Mouse (Mus musculus) layer of hippocampus, adult 18-20 months (tissue): ENCODE measurements around the gene Tpp1. TPM values are rescaled to one million over a fixed set of nuclear protein-coding genes. Genes with fewer than 3 reads are reported as not detected.
"Not testable (repeated sequence)": the region's sequence is repeated elsewhere in the genome, so short reads cannot be mapped to it uniquely, and the experiment has no call there.

Experiments
- DNase-seq, 2 experiments: peaks; one replicate each; pipeline ENCODE4 v3.0.0; 2022; ENCODE audit warnings: low spot score in 2 of 2
- total RNA-seq, 2 experiments: library from RNA; stranded (reverse); gene quantifications; 2 replicates each; pipeline ENCODE4 v1.2.3; 2021

The Tpp1 gene
- total RNA-seq, 2 experiments from 2014 or later, result 59.2 to 65.2 TPM

DNA sequence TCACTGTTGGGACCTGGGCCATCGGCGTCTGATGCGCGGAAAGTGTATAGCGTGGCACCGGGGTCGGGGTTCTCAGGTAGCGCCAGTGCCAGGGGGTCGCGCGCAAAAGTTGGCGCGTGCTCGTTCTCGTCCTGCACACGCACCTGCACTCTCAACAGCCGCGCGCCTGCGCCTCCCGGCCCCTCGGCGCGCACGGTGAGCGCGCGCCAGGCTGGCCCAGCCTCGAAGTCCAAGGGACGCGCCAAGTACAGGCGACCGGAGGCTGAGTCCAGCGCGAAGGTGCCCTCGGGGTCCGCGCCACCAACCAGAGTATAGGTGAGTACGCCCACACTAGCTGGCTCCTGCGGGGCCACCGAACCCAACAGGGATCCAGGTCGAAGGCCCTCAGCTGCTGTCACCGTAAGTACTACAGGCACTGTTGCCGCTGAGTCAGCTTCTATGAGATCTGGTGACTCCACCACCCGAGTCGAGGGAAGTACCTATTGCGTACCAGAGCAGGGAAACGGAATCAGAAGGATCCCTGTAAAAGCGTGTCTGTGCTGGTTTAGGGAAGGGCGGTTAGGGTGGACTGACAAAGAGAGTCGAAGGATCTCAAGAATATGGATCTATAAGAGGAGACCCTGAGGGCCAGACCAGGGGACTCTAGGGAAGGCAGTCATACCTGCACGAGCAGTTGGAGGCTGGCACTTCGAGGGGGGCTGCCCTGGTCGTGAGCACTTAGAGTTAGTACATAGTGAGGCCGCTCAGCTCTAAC lies 10.7 kb upstream of the Tpp1 start:
- DNase-seq, result no peak

DNA sequence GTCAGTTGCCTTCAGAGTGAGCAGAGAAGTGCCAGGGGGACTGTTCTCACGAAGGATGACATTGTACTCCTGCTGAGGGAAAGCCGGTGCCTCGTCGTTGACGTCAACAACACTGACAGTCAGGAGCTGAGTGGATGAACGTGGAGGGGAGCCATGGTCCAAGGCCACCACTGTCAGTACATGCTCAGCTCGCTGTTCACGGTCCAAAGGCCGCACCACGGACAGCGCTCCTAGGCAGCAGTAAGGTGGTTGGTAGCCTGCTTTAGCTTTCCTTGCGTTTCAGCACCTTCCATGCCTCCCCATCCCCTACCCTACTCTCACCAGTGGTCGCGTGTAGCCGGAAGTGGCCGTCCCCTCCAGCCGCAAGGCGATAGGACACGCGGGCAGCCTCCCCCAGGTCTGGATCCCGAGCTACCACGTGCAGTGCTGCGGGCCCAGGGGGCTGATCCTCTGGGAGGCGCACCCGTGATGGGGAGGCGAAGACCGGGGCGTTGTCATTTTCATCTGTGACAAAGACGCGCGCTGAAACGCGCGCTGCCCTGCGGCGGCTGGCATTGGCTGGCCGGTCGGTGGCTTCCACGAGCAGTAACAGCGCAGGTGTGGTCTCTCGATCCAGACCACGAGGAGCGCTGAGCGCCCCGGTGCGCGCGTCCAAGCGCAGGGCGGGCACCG lies 9.9 kb upstream of the Tpp1 start:
- DNase-seq, result no peak

- no peak for DNase-seq
Measured at GRCm38 (mm10) chr7:105753281-105753680, 1.2 kb upstream of the Tpp1 start.

- no peak for DNase-seq
Measured at GRCm38 (mm10) chr7:105752716-105753115, 681 bp upstream of the Tpp1 start.

DNA sequence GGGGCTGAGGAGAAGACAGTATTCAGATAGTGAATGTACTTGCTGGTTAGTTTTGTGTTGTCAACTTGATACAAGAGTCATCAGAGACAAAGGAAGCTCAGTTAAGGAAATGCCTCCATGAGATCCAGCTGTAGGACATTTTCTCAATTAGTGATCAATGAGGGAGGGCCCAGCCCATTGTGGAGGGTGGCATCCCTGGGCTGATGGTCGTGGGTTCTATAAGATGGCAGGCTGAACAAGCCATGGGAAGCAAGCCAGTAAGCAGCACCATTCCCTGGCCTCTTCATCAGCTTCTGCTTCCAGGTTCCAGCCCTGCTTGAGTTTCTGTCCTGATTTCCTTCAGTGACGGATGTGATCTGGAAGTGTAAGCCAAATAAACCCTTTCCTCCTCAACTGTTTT lies 4.3 kb downstream of the Tpp1 start:
- DNase-seq, result no peak

- DNase-seq, result peak; percentile 85 to 87
Measured at GRCm38 (mm10) chr7:105743926-105744590, 8.0 kb downstream of the Tpp1 start, which contains the start of gene Taf10. Taf10 (minus strand) TSS chr7:105744361.

GRCm38 (mm10) chr7:105743246-105743925 lies 8.6 kb downstream of the Tpp1 start:
- DNase-seq, result not testable (repeated sequence)

- DNase-seq, result not testable (repeated sequence)
Measured at GRCm38 (mm10) chr7:105742539-105743215, 9.4 kb downstream of the Tpp1 start.

- no peak for DNase-seq
Measured at GRCm38 (mm10) chr7:105741978-105742377, 10.1 kb downstream of the Tpp1 start.

DNA sequence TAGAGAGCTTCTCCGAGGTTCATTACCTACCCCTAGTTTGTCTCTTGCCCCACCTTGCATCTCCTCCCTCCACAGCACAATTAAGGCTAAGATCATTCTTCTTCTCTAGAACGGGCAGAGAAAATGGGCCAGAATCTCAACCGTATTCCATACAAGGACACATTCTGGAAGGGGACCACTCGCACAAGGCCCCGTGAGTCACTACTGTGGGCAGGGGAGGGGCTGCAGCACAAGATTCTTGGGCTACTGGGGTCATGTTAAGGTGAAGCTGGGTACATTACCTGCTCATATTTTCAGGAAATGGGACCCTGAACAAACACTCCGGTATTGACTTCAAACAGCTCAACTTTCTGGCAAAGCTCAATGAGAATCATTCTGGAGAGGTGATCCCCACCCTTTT lies 11.2 kb downstream of the Tpp1 start:
- DNase-seq, result no peak

DNA sequence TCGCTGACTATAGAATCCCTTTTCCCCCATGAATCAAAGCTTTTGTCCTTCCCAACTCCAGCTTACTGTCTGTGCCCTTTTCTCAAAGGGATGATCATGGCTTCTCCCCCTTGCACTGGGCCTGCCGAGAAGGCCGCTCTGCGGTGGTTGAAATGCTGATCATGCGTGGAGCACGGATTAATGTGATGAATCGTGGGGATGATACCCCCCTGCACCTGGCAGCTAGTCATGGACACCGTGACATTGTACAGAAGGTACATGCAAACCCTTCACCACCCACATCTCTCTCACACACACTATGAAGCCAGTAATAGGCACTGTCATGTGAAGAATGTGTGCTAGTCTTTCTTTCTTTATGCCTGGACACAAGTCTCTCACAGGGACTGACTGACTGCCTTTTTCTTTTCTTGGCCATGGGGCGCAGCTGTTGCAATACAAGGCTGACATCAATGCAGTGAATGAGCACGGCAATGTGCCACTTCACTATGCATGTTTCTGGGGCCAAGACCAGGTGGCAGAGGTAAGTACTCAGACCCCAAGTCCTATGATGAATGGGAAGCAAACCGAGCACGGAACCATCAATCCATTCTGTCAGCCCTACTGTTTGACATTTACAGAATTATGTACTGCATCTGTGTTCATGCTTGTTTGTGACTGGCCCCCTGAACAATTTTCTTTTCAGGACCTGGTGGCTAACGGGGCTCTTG lies 11.8 kb downstream of the Tpp1 start:
- no peak for DNase-seq

GRCm38 (mm10) chr7:105738948-105739347 lies 13.1 kb downstream of the Tpp1 start:
- DNase-seq, result no peak

GRCm38 (mm10) chr7:105738286-105738685 lies 13.7 kb downstream of the Tpp1 start:
- DNase-seq, result no peak

DNA sequence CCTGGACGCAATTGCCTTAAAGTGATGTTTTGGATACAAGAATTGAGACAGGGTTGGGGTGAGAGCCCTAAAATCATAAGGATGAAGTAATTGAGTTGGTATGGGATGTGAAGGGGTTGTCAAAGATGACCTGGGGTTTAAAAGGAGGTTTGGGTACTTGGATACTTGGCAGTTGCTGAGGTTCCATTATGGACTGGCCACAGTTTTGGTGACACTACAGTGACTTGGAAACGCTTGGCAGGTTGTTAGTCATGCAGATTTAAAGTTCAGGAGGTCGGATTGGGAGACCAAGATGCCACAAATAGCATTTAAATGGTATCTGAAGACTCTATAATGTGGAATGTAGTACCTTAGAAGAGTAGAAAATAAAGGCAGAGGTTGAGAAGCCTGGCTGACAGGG lies 14.4 kb downstream of the Tpp1 start:
- DNase-seq, result no peak

GRCm38 (mm10) chr7:105736911-105737521 lies 15.0 kb downstream of the Tpp1 start, which contains the start of gene Rrp8:
Rrp8 (minus strand) TSS chr7:105737385.
- DNase-seq, result peak in 1 of 2 experiments; percentile 38

DNA sequence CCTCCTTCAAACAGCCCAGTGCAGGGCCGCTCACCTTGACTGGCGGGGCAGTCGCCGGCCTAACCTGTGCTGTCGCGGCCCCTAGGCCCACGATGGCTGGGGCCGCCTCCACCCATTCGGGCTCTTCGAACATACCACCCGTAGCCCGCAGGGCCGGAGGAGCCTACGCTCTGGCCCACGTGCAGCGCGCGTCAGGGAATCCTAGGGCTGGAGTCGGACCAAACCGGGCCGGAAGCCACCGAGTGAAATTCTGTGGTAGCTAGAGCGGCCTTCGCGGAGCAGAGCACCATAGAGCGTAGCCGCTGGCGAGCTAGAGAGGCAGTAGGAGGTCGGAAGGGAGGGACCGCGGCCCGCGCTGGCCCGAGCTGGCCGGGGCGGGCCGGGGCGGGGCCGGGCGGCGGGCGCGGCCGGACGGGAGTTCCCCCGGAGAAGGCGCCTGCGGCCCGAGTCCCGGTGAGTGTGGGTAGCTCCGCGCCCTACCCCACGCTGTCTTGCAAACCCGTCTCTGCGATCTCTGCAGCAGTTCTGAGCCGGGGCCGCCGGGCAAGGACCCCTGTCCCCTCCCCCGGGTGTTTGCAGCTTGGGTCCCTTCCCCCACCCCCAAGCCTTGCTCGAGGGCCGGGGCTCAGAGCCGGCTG lies 15.7 kb downstream of the Tpp1 start, which contains the start of gene Ilk:
TSS of gene Ilk (plus strand) at position 329 of the 638 bp plus-strand sequence.
- peak; percentile 89 to 96 for DNase-seq

DNA sequence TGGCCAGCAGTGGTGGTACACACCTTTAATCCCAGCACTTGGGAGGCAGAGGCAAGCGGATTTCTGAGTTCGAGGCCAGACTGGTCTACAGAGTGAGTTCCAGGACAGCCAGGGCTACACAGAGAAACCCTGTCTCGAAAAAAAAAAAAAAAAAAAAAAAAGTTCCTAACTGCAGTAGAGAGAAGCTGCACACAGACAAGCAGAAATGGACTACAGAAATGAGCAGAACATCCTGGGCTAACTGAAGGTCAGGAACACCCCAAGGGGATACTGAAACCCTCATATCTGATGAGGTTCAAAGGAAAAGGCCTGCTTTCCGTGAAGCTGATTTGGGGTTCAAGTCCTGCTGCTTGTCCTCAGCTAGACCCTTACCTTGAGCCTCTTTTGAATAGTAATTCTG lies 16.6 kb downstream of the Tpp1 start:
- not testable (repeated sequence) for DNase-seq

GRCm38 (mm10) chr7:105734826-105735225 lies 17.2 kb downstream of the Tpp1 start:
- DNase-seq, result no peak

DNA sequence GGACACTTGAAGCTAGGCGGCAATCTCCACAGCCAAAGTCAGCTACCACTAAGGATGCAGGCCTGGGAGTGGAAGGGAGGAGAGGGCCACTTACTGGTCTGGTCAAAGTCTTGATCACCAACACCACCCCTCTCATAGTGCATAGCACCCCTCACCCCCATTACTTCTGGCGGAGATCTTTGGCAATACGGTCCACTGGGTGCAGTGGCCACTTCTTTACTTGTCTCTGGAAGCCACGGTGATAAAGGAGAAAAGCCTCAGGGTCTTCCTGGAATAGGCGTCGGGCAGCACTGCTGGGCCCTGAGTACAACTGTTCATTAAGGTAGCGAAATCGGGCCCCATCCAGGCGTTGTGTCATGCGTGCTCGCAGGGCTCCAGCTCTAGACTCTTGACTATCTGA lies 18.2 kb downstream of the Tpp1 start:
- DNase-seq, result no peak
